ENCODE assay signal across 17 mouse cellular contexts in genomic region chr3:158543481-158543880, GRCm38 (mm10). TPM values are rescaled to one million over a fixed set of nuclear protein-coding genes. Genes with fewer than 3 reads are reported as not detected.
"Had no signal": no experiment of that assay in that cellular context is flagged by ENCODE, and none has a peak within 500 bp of the region (broad histone marks: within the 10 kb centered on the region; RNA-seq: fewer than 3 reads in every experiment).

No protein-coding gene starts in this region.

- ATAC-seq: intestine, embryonic 15.5 days; midbrain, embryonic 16.5 days had no signal

- H3K4me2 ChIP-seq: hindbrain, embryonic 14.5 days; intestine, embryonic 15.5 days; limb, embryonic 12.5 days; liver, embryonic 11.5 days; liver, embryonic 15.5 days; midbrain, embryonic 12.5 days; neural tube, embryonic 13.5 days; stomach, embryonic 15.5 days had no signal

- H3K4me3 ChIP-seq: intestine, embryonic 15.5 days; layer of hippocampus, adult 2 months; limb, embryonic 12.5 days; liver, embryonic 15.5 days; midbrain, embryonic 12.5 days; neural tube, embryonic 13.5 days; stomach, embryonic 15.5 days had no signal

- H3K9me3 ChIP-seq: intestine, embryonic 15.5 days; limb, embryonic 12.5 days; liver, embryonic 15.5 days; midbrain, embryonic 12.5 days; neural tube, embryonic 13.5 days; stomach, embryonic 15.5 days had no signal

- H3K27me3 ChIP-seq: intestine, embryonic 15.5 days; limb, embryonic 12.5 days; liver, embryonic 15.5 days; midbrain, embryonic 12.5 days; neural tube, embryonic 13.5 days; stomach, embryonic 15.5 days had no signal

- H3K27ac ChIP-seq: hindbrain, embryonic 14.5 days; intestine, embryonic 15.5 days; layer of hippocampus, adult 2 months; limb, embryonic 12.5 days; liver, embryonic 15.5 days; macrophage; midbrain, embryonic 12.5 days; neural tube, embryonic 13.5 days; stomach, embryonic 15.5 days had no signal

- H3K9ac ChIP-seq: hindbrain, embryonic 14.5 days; intestine, embryonic 15.5 days; limb, embryonic 12.5 days; liver, embryonic 15.5 days; midbrain, embryonic 12.5 days; neural tube, embryonic 13.5 days; stomach, embryonic 15.5 days had no signal

- H3K36me3 ChIP-seq: intestine, embryonic 15.5 days; limb, embryonic 12.5 days; liver, embryonic 15.5 days; midbrain, embryonic 12.5 days; neural tube, embryonic 13.5 days; stomach, embryonic 15.5 days had no signal

- DNase-seq: kidney, postnatal 4 days; lung, postnatal 10 days; retina, postnatal 1 day; right cerebral cortex, postnatal 4 days; spleen, adult 18-20 months; thymus, postnatal 4 days had no signal

- H3K4me1 ChIP-seq: intestine, embryonic 15.5 days; limb, embryonic 12.5 days; liver, embryonic 15.5 days; midbrain, embryonic 12.5 days; neural tube, embryonic 13.5 days; stomach, embryonic 15.5 days had no signal

RNA-seq across cellular contexts. Expression of gene Lrrc7, which starts 18.5 kb away (rescaled TPM):
- polyA plus RNA-seq: macrophage had no signal
